Comparison of ENCODE assay signal across 14 mouse cellular contexts in the genomic region with DNA sequence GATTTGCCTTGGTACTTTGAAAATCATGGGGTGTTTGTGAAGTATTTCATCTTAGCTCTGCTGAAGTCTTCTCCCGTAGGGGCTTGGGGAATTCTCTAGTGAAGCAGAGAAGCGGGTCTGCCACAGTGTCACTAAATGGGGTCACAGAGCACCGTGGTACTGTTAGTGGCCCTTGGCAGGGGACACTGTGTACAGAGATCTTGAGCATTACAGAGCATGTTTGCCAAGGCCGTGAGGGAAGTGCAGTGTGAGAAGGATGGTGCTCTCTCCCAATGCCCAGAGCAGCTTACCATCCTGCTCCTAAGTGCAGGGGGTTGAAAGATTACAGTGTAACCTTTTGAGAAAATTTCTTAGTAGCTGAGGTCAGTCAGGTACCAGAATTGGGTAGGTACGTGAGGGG.
"Had no signal": no experiment of that assay in that cellular context is flagged by ENCODE, and none has a peak within 500 bp of the region (broad histone marks: within the 10 kb centered on the region; RNA-seq: fewer than 3 reads in every experiment).

No protein-coding gene starts in this region.

- DNase-seq: kidney, adult 18-20 months; kidney, postnatal 25 days; left cerebral cortex, postnatal 4 days; lung, embryonic 14.5 days; midbrain, embryonic 14.5 days; thymus, adult 18-20 months; thymus, postnatal 36 days had no signal

- H3K9ac ChIP-seq: limb, embryonic 12.5 days; limb, embryonic 15.5 days; liver, embryonic 12.5 days; liver, embryonic 15.5 days; lung, embryonic 14.5 days had no signal

- H3K4me2 ChIP-seq: limb, embryonic 12.5 days; limb, embryonic 15.5 days; liver, embryonic 12.5 days; liver, embryonic 15.5 days; lung, embryonic 14.5 days; midbrain, embryonic 11.5 days had no signal

- H3K27me3 ChIP-seq: limb, embryonic 12.5 days; limb, embryonic 15.5 days; liver, embryonic 12.5 days; liver, embryonic 15.5 days had no signal

- ATAC-seq: liver, embryonic 12.5 days; lung, postnatal 0 days had no signal

- H3K4me3 ChIP-seq: limb, embryonic 12.5 days; limb, embryonic 15.5 days; liver, embryonic 12.5 days; liver, embryonic 15.5 days had no signal

- H3K36me3 ChIP-seq: limb, embryonic 12.5 days; liver, embryonic 12.5 days; liver, embryonic 15.5 days had no signal

- H3K4me1 ChIP-seq: limb, embryonic 12.5 days; limb, embryonic 15.5 days; liver, embryonic 12.5 days; liver, embryonic 15.5 days had no signal

- H3K27ac ChIP-seq: limb, embryonic 12.5 days; limb, embryonic 15.5 days; liver, embryonic 12.5 days; liver, embryonic 15.5 days; macrophage had no signal

- H3K9me3 ChIP-seq: limb, embryonic 12.5 days; limb, embryonic 15.5 days; liver, embryonic 12.5 days; liver, embryonic 15.5 days had no signal
